Mouse (Mus musculus): Measurements from ENCODE around the gene Tekt2. TPM values are rescaled to one million over a fixed set of nuclear protein-coding genes. Genes with fewer than 3 reads are reported as not detected.

The Tekt2 gene
- polyA plus RNA-seq, 1 experiment from 2014 or later, result 7.1 TPM

GRCm38 (mm10) chr4:126287302-126287995, 38.0 kb downstream of the Tekt2 start:
- peak overlapping the region; percentile 36; the same call in 1 of the 2 replicates for H3K27ac ChIP-seq
- H3K36me3 ChIP-seq, result no peaks in the 10 kb centered on the region
- peaks cover 18% of the 10 kb centered on the region; the same call in 1 of the 2 replicates for H3K4me1 ChIP-seq (replicated peaks)
- H3K4me3 ChIP-seq (replicated peaks), result 0 out of 2 replicates have a peak overlapping the region, but pooled peaks have one; percentile 49
- no peaks in the 10 kb centered on the region for H3K9me3 ChIP-seq
- WGBS, result 27% methylated on average over 11 of the region's 11 CpGs
- peak; percentile 18; the same call in 1 of the 2 replicates for ATAC-seq
- peak overlapping the region; percentile 87 for H3K4me2 ChIP-seq (replicated peaks)
- H3K27me3 ChIP-seq (replicated peaks), result peaks cover 29% of the 10 kb centered on the region
- no peak overlapping the region for H3K9ac ChIP-seq

- Histone ChIP-seq H3K36me3 (no peaks in the 10 kb centered on the region), H3K4me2 (replicated peaks) (peak within 1 kb of the TSS; percentile 87), H3K27me3 (replicated peaks) (peaks cover 29% of the 10 kb centered on the region), H3K4me1 (replicated peaks) (peaks cover 18% of the 10 kb centered on the region; the same call in 1 of the 2 replicates), H3K27ac (peak within 1 kb of the TSS; percentile 36), H3K4me3 (replicated peaks) (peak within 1 kb of the TSS; percentile 49), H3K9me3 (no peaks in the 10 kb centered on the region), H3K9ac (peak within 1 kb of the TSS; percentile 51)
- 2% methylated on average over 42 of the region's 42 CpGs for WGBS
- ATAC-seq, result peak; percentile 73
Measured at GRCm38 (mm10) chr4:126286492-126286891, 39.0 kb downstream of the Tekt2 start, which contains the start of gene Col8a2. Gene Col8a2 (plus strand): TSS chr4:126286793.

GRCm38 (mm10) chr4:126283582-126283981, 41.9 kb downstream of the Tekt2 start:
- Histone ChIP-seq H3K4me2 (replicated peaks) (no peak overlapping the region), H3K36me3 (no peaks in the 10 kb centered on the region), H3K4me1 (replicated peaks) (peaks cover 14% of the 10 kb centered on the region; the same call in 1 of the 2 replicates), H3K9ac (no peak overlapping the region), H3K27me3 (replicated peaks) (peaks cover 25% of the 10 kb centered on the region), H3K4me3 (replicated peaks) (no peak overlapping the region), H3K27ac (no peak overlapping the region), H3K9me3 (no peaks in the 10 kb centered on the region)
- 78% methylated on average over 8 of the region's 8 CpGs for WGBS
- ATAC-seq, result no peak

DNA sequence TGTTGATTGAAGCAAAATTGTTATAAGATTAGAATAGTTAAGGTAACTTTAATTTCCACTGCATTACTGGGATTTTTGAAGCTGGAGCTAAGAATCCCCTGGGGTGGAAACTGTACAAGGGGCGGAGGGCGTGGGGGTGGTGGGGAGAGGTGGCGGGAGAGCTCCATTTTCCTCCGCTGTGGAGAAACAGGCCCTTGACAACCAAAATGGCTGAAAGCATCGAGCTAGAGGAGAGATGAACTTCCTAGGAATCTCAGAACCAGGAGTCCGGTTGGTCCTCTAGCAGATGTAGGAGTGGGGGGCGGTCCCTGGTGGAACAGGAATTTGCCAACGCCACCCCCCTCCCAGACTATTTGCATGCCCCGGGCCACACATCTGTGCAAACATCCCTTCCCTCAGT, 43.8 kb downstream of the Tekt2 start:
- H3K27ac ChIP-seq, result no peak overlapping the region

DNA sequence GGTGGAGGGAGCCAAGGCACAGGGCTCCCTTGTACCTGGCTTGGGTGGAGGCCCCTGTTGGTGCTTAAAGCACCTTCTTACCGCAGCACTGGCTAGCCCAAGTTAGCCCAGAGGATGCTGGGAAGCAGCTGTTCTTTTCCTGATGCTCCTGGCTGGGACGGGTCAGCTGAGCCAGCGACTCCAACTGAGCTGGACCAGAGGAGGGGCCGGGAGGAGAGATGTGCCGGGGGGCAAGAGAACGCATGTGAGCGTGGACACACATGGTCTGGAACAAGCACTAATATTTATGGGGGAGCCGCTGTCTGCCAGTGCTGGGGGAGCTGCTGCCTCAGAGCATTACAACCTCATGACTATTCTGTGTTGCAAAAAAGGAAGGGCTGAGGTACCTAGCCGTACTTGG, 46.5 kb downstream of the Tekt2 start:
- no peak overlapping the region for H3K9ac ChIP-seq
- H3K27ac ChIP-seq, result no peak overlapping the region
- 55% methylated on average over 9 of the region's 9 CpGs for WGBS
- H3K4me1 ChIP-seq (replicated peaks), result 0 out of 2 replicates have a peak, but pooled peaks cover 2% of the 10 kb centered on the region
- ATAC-seq, result no peak
- no peaks in the 10 kb centered on the region for H3K27me3 ChIP-seq (replicated peaks)
- peaks cover 2% of the 10 kb centered on the region; the same call in 1 of the 2 replicates for H3K36me3 ChIP-seq
- H3K4me2 ChIP-seq (replicated peaks), result no peak overlapping the region
- no peak overlapping the region for H3K4me3 ChIP-seq (replicated peaks)
- H3K9me3 ChIP-seq, result no peaks in the 10 kb centered on the region

More for the DNA sequence above, 43.8 kb downstream of the Tekt2 start:
- no peak for ATAC-seq
- Histone ChIP-seq H3K4me1 (replicated peaks) (peaks cover 9% of the 10 kb centered on the region; the same call in 1 of the 2 replicates), H3K4me3 (replicated peaks) (no peak overlapping the region), H3K36me3 (no peaks in the 10 kb centered on the region), H3K9me3 (no peaks in the 10 kb centered on the region), H3K27me3 (replicated peaks) (peaks cover 12% of the 10 kb centered on the region), H3K9ac (no peak overlapping the region), H3K4me2 (replicated peaks) (no peak overlapping the region)
- WGBS, result 62% methylated on average over 9 of the region's 9 CpGs

DNA sequence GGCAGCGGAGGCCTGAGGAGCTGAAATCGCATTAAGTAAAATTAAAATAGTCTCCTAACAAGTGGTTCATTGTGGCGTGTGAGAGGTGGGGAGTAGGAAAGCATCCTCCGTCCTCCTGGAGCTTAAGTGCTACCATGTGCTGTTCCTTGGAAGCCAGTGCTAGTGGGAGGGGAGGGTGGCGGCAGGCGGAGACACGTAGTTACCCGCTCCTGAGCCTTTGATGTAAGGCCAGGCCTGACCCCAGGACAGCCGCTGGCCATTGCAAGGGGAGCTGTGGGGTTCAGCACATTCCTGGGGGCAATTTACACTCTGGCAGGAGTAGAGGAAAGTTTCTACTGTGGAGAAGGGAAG, 46.9 kb downstream of the Tekt2 start:
- Histone ChIP-seq H3K9ac (no peak overlapping the region), H3K9me3 (no peaks in the 10 kb centered on the region), H3K27me3 (replicated peaks) (no peaks in the 10 kb centered on the region), H3K4me3 (replicated peaks) (no peak overlapping the region), H3K27ac (no peak overlapping the region), H3K4me2 (replicated peaks) (no peak overlapping the region), H3K4me1 (replicated peaks) (0 out of 2 replicates have a peak, but pooled peaks cover 2% of the 10 kb centered on the region), H3K36me3 (peaks cover 6% of the 10 kb centered on the region; the same call in 1 of the 2 replicates)
- 0 out of 2 replicates have a peak, but pooled peaks have one; percentile 7 for ATAC-seq
- 45% methylated on average over 9 of the region's 9 CpGs for WGBS

GRCm38 (mm10) chr4:126277906-126278564, 47.5 kb downstream of the Tekt2 start:
- Histone ChIP-seq H3K36me3 (peaks cover 6% of the 10 kb centered on the region), H3K4me2 (replicated peaks) (peak overlapping the region; percentile 33), H3K27ac (no peak overlapping the region), H3K27me3 (replicated peaks) (no peaks in the 10 kb centered on the region), H3K4me1 (replicated peaks) (0 out of 2 replicates have a peak, but pooled peaks cover 2% of the 10 kb centered on the region), H3K9ac (no peak overlapping the region), H3K9me3 (no peaks in the 10 kb centered on the region), H3K4me3 (replicated peaks) (no peak overlapping the region)
- peak; percentile 57 for ATAC-seq
- 10% methylated on average over 13 of the region's 13 CpGs for WGBS

GRCm38 (mm10) chr4:126275681-126276131, 49.8 kb downstream of the Tekt2 start:
- H3K27ac ChIP-seq, result peak overlapping the region; percentile 13; the same call in 1 of the 2 replicates
- no peak overlapping the region for H3K4me2 ChIP-seq (replicated peaks)
- H3K9ac ChIP-seq, result no peak overlapping the region
- WGBS, result 68% methylated on average over 13 of the region's 13 CpGs
- H3K4me1 ChIP-seq (replicated peaks), result 0 out of 2 replicates have a peak, but pooled peaks cover 2% of the 10 kb centered on the region
- H3K36me3 ChIP-seq, result peaks cover 6% of the 10 kb centered on the region
- ATAC-seq, result peak; percentile 37; the same call in 1 of the 2 replicates
- no peak overlapping the region for H3K4me3 ChIP-seq (replicated peaks)
- no peaks in the 10 kb centered on the region for H3K27me3 ChIP-seq (replicated peaks)
- H3K9me3 ChIP-seq, result no peaks in the 10 kb centered on the region

DNA sequence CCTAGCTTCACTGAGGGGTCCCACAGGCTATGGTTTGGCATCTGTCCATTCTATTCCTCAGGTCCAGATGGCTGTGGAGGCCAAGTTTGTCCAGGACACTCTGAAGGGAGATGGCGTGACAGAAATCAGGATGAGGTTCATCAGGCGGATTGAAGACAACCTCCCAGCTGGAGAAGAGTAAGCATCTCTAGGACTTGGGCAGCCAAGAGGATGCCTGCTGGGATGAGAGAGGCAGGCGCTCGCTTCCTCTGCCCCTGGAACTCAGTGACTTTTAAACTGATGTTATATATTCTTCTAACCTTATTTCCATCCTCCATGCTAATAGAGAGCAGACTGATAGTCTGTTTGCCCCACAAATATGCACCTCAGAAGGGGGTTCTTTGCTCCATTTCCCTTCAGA, 50.4 kb downstream of the Tekt2 start:
- Histone ChIP-seq H3K4me2 (replicated peaks) (no peak overlapping the region), H3K9ac (no peak overlapping the region), H3K36me3 (peaks cover 6% of the 10 kb centered on the region), H3K4me3 (replicated peaks) (no peak overlapping the region), H3K27me3 (replicated peaks) (no peaks in the 10 kb centered on the region), H3K27ac (no peak overlapping the region), H3K9me3 (no peaks in the 10 kb centered on the region), H3K4me1 (replicated peaks) (0 out of 2 replicates have a peak, but pooled peaks cover 2% of the 10 kb centered on the region)
- 87% methylated on average over 4 of the region's 4 CpGs for WGBS
- ATAC-seq, result no peak

- WGBS, result 85% methylated on average over 13 of the region's 13 CpGs
- Histone ChIP-seq H3K36me3 (peaks cover 6% of the 10 kb centered on the region), H3K9ac (no peak overlapping the region), H3K27me3 (replicated peaks) (no peaks in the 10 kb centered on the region), H3K4me3 (replicated peaks) (no peak overlapping the region), H3K4me2 (replicated peaks) (no peak overlapping the region), H3K9me3 (no peaks in the 10 kb centered on the region), H3K27ac (no peak overlapping the region), H3K4me1 (replicated peaks) (0 out of 2 replicates have a peak, but pooled peaks cover 2% of the 10 kb centered on the region)
- ATAC-seq, result no peak
Measured at GRCm38 (mm10) chr4:126273753-126274152, 51.7 kb downstream of the Tekt2 start.
